Mouse (Mus musculus): ENCODE measurements around the gene Dffb. TPM values are rescaled to one million over a fixed set of nuclear protein-coding genes. Genes with fewer than 3 reads are reported as not detected.
A peak's percentile ranks its signal among the peaks of the same experiment; 100 is the strongest.

Dffb gene
- polyA plus RNA-seq, 1 experiment from 2014 or later, result 11.6 TPM

DNA sequence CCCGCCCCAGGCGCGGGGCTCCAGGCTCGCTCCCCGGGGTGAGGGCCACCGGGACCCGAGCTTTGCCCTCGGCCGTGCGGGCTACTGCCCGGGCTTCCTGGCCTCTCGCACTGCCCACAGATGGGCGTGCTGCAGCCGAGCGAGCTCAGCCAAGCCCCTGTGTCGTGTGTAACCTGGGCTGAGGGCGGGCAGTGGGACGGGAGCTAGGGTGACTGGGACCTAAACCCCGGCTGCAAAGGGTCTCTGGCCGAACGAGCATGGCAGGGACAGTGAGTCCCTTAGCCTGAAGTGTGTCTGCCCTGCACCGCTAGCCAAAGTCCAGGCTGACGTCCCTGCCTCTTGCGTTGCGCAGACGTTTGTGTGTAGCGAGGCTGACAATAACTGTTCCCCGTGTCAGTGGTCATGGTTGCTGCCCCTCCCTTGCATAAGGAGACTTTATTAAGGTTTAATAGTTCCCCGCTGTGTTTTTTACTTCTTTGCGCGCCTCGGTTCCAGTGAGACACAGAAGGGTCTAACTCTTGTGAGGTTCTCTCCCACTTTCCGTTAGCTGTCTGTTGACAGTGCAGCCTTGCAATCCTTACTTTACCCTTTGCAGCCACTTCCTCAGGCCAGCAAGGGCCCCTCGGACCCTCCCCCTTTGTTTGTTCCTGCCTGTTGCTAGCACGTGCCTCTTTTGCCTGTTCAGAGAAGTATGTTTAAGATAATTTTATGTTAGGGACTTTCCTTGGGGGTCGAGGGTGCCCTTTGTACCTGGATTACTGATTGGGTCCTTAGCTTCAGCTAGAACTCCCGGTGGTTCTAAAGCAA, 17.3 kb downstream of the Dffb start:
- Histone ChIP-seq H3K27ac (ENCODE audit: low read length) (peak overlapping the region; percentile 86), H3K4me3 (ENCODE audit: low read depth, low read length) (peak overlapping the region; percentile 57), H3K4me1 (ENCODE audit: control insufficient read depth, insufficient read depth, low read length) (peaks cover 10% of the 10 kb centered on the region; the same call in 1 of the 2 replicates), H3K36me3 (ENCODE audit: control insufficient read depth, insufficient read depth, low read length) (peaks cover 20% of the 10 kb centered on the region), H3K27me3 (ENCODE audit: control insufficient read depth, insufficient read depth, low read length) (no peaks in the 10 kb centered on the region), H3K9ac (replicated peaks; ENCODE audit: low read depth, low read length) (peak overlapping the region; percentile 55), H3K4me2 (replicated peaks; ENCODE audit: low read depth, low read length) (peak overlapping the region; percentile 64), H3K9me3 (ENCODE audit: control insufficient read depth, low read depth, low read length) (no peaks in the 10 kb centered on the region)
- peak; percentile 8; the same call in 1 of the 2 replicates for ATAC-seq (ENCODE audit: insufficient number of reproducible peaks, insufficient read depth, low FRiP score, low read depth)
- WGBS, result under 1% methylated on average over 37 of the region's 37 CpGs

DNA sequence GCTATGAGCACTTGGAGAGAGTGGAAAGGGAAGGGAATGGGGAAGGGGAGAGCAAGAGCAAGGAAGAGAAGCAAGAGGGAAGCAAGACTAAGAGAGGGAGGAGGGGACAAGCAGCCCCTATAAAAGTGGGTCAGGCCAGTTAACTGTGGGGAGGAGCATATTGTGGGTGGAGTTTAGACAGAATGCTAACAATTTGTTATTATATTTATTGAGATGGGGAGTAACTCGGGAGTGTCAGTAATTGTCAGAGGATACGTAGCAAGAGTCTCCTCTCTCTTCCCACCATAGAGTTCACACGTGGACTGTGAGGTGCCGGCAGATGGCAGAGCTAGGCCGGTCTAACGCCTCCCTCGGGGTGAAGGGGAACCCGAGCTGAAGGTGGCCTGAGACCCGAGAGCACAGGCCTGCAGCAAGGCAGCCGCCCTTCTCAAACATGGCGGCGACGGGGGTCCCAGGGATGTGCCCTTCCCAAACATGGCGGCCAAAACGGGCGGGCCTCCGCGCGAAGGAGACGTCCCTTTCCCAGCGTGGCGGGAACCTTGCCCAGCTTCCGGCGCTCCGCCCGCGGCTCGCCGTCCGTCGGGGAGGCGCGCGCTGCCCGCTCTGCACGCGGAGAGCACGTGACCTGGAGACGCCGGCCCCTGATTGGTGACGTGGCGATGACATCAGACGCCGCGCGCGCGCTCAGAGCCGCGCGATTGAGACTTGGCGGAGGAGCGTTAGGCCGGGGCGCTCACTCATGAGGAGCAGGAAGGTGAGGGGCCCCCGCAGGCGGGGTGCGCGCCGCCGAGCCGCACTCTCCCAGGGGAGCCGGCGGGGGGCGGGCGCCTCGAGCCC, 18.1 kb downstream of the Dffb start, which contains the start of gene A430005L14Rik:
A430005L14Rik (plus strand) TSS at position 669 of the 837 bp plus-strand sequence.
- Histone ChIP-seq H3K36me3 (ENCODE audit: control insufficient read depth, insufficient read depth, low read length) (peaks cover 18% of the 10 kb centered on the region), H3K9me3 (ENCODE audit: control insufficient read depth, low read depth, low read length) (no peaks in the 10 kb centered on the region), H3K4me2 (replicated peaks; ENCODE audit: low read depth, low read length) (peak within 1 kb of the TSS; percentile 64), H3K4me3 (ENCODE audit: low read depth, low read length) (peak within 1 kb of the TSS; percentile 57), H3K27me3 (ENCODE audit: control insufficient read depth, insufficient read depth, low read length) (no peaks in the 10 kb centered on the region), H3K27ac (ENCODE audit: low read length) (peak within 1 kb of the TSS; percentile 86), H3K9ac (replicated peaks; ENCODE audit: low read depth, low read length) (peak within 1 kb of the TSS; percentile 55), H3K4me1 (ENCODE audit: control insufficient read depth, insufficient read depth, low read length) (peaks cover 10% of the 10 kb centered on the region; the same call in 1 of the 2 replicates)
- peak; percentile 95 for ATAC-seq (ENCODE audit: insufficient number of reproducible peaks, insufficient read depth, low FRiP score, low read depth)
- 2% methylated on average over 59 of the region's 67 CpGs for WGBS

DNA sequence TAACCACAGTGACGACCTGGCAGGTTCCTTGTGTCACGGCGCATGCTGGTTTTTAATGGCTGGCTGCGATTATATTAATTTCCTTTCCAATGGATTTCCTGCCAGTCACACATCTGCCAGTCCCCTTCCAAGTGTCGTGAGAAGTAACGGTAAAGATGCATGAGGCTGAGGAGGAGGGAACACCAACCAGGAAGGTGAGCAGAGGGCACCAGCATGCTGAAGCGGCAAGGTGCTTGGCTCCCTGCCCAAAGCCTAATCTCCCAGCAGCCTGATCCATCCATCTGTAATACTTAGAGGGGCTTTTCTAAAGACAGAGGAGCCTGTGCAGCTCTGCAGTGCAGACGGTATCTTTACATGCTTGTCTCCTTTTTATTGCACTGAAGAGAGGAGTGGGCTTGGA, 19.3 kb downstream of the Dffb start:
- WGBS, result 62% methylated on average over 8 of the region's 8 CpGs
- Histone ChIP-seq H3K27me3 (ENCODE audit: control insufficient read depth, insufficient read depth, low read length) (no peaks in the 10 kb centered on the region), H3K9ac (replicated peaks; ENCODE audit: low read depth, low read length) (no peak overlapping the region), H3K36me3 (ENCODE audit: control insufficient read depth, insufficient read depth, low read length) (peaks cover 7% of the 10 kb centered on the region), H3K27ac (ENCODE audit: low read length) (no peak overlapping the region), H3K4me3 (ENCODE audit: low read depth, low read length) (no peak overlapping the region), H3K4me2 (replicated peaks; ENCODE audit: low read depth, low read length) (no peak overlapping the region), H3K9me3 (ENCODE audit: control insufficient read depth, low read depth, low read length) (no peaks in the 10 kb centered on the region), H3K4me1 (ENCODE audit: control insufficient read depth, insufficient read depth, low read length) (peaks cover 10% of the 10 kb centered on the region; the same call in 1 of the 2 replicates)
- ATAC-seq (ENCODE audit: insufficient number of reproducible peaks, insufficient read depth, low FRiP score, low read depth), result no peak

DNA sequence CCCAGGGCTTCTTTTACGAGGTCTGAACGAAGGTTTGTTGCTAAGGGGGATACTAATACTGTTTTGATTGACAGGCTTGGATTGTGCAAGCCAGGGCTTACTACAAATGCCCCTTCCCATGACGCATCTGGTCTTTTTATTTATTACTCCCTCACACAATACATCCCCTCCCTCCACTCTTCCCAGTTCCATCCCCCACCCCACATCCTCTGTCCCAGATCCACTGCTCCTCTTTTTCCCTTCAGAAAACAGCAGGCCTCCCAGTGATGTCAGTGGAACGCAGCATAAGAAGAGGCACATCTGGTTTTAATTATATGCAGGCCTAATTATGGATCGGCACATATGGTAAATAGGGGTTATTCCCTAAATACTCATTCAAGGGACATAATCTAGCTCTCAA, 23.2 kb downstream of the Dffb start:
- no peak overlapping the region for H3K27ac ChIP-seq (ENCODE audit: low read length)
- no peaks in the 10 kb centered on the region for H3K4me1 ChIP-seq (ENCODE audit: control insufficient read depth, insufficient read depth, low read length)
- H3K36me3 ChIP-seq (ENCODE audit: control insufficient read depth, insufficient read depth, low read length), result no peaks in the 10 kb centered on the region
- no peaks in the 10 kb centered on the region for H3K9me3 ChIP-seq (ENCODE audit: control insufficient read depth, low read depth, low read length)
- H3K4me2 ChIP-seq (replicated peaks; ENCODE audit: low read depth, low read length), result no peak overlapping the region
- no peak for ATAC-seq (ENCODE audit: insufficient number of reproducible peaks, insufficient read depth, low FRiP score, low read depth)
- WGBS, result 53% methylated on average over 5 of the region's 5 CpGs
- H3K4me3 ChIP-seq (ENCODE audit: low read depth, low read length), result no peak overlapping the region
- no peaks in the 10 kb centered on the region for H3K27me3 ChIP-seq (ENCODE audit: control insufficient read depth, insufficient read depth, low read length)
- H3K9ac ChIP-seq (replicated peaks; ENCODE audit: low read depth, low read length), result no peak overlapping the region

DNA sequence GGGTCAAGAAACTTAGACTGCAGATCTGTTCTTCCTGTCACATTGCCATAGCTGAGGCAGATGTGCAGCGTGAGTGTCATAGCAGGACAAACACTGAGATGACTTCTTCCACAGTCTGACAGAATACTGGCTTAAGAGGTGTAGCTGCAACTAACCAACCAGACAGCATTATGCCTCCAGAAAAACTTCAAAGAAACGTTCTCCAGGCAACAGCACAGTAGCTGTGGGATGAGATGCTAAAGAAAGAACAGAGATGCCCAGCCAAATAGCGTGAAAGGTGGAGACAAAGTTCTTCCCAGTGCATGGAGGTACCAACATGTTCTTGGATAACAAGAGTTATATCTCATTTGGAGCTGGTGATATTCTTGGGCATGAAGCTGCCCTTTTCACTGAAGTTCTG, 23.8 kb downstream of the Dffb start:
- Histone ChIP-seq H3K4me1 (ENCODE audit: control insufficient read depth, insufficient read depth, low read length) (no peaks in the 10 kb centered on the region), H3K27ac (ENCODE audit: low read length) (no peak overlapping the region), H3K9me3 (ENCODE audit: control insufficient read depth, low read depth, low read length) (no peaks in the 10 kb centered on the region), H3K36me3 (ENCODE audit: control insufficient read depth, insufficient read depth, low read length) (no peaks in the 10 kb centered on the region), H3K4me2 (replicated peaks; ENCODE audit: low read depth, low read length) (no peak overlapping the region), H3K9ac (replicated peaks; ENCODE audit: low read depth, low read length) (no peak overlapping the region), H3K27me3 (ENCODE audit: control insufficient read depth, insufficient read depth, low read length) (no peaks in the 10 kb centered on the region), H3K4me3 (ENCODE audit: low read depth, low read length) (no peak overlapping the region)
- 72% methylated on average over 3 of the region's 3 CpGs for WGBS
- no peak for ATAC-seq (ENCODE audit: insufficient number of reproducible peaks, insufficient read depth, low FRiP score, low read depth)

DNA sequence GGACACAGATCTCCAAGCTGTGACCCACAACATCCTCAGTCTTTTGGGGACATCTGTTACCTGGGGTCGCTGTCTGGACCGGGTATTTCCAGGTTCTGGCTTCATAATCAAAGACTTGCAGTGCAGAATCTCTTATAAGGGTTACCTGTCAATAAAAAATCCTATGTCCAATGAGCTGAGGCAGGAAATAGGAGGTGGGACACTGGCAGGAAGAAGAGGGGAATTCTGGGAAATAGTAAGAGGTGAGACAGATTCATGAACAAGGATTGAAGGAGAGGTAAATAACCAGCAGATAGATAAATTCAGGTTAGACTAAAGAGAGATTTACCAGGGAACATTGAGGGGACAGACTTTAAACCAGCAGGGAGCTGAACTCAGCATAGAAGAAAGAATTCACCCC, 24.6 kb downstream of the Dffb start:
- no peak overlapping the region for H3K9ac ChIP-seq (replicated peaks; ENCODE audit: low read depth, low read length)
- no peaks in the 10 kb centered on the region for H3K9me3 ChIP-seq (ENCODE audit: control insufficient read depth, low read depth, low read length)

DNA sequence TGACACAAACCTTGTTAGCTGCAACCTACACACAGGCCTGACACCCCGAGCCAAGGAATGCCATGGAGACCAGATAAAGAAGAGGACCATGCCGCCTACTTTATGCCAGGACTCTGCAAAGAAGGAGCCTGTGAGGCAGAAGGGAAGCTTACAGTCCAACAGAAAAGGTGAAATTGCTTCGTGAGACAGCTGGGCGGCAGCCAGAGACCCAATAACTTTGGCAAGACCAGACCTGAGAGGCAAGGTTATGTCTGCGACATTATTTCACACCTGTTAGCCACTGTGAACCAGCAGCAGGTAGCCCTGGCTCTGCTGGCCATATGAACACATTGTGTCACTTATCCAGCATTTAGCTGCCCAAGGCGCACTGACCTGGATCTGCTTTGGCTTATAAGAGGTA, 29.2 kb downstream of the Dffb start:
- Histone ChIP-seq H3K4me1 (ENCODE audit: control insufficient read depth, insufficient read depth, low read length) (no peaks in the 10 kb centered on the region), H3K4me2 (replicated peaks; ENCODE audit: low read depth, low read length) (no peak overlapping the region), H3K27me3 (ENCODE audit: control insufficient read depth, insufficient read depth, low read length) (no peaks in the 10 kb centered on the region), H3K27ac (ENCODE audit: low read length) (no peak overlapping the region), H3K4me3 (ENCODE audit: low read depth, low read length) (no peak overlapping the region), H3K36me3 (ENCODE audit: control insufficient read depth, insufficient read depth, low read length) (no peaks in the 10 kb centered on the region), H3K9ac (replicated peaks; ENCODE audit: low read depth, low read length) (no peak overlapping the region), H3K9me3 (ENCODE audit: control insufficient read depth, low read depth, low read length) (no peaks in the 10 kb centered on the region)
- 75% methylated on average over 6 of the region's 6 CpGs for WGBS
- no peak for ATAC-seq (ENCODE audit: insufficient number of reproducible peaks, insufficient read depth, low FRiP score, low read depth)

More for the DNA sequence above, 24.6 kb downstream of the Dffb start:
- Histone ChIP-seq H3K27ac (ENCODE audit: low read length) (no peak overlapping the region), H3K36me3 (ENCODE audit: control insufficient read depth, insufficient read depth, low read length) (no peaks in the 10 kb centered on the region), H3K4me1 (ENCODE audit: control insufficient read depth, insufficient read depth, low read length) (no peaks in the 10 kb centered on the region), H3K4me3 (ENCODE audit: low read depth, low read length) (no peak overlapping the region), H3K4me2 (replicated peaks; ENCODE audit: low read depth, low read length) (no peak overlapping the region), H3K27me3 (ENCODE audit: control insufficient read depth, insufficient read depth, low read length) (no peaks in the 10 kb centered on the region)
- WGBS, result 73% methylated on average over 2 of the region's 2 CpGs
- no peak for ATAC-seq (ENCODE audit: insufficient number of reproducible peaks, insufficient read depth, low FRiP score, low read depth)

DNA sequence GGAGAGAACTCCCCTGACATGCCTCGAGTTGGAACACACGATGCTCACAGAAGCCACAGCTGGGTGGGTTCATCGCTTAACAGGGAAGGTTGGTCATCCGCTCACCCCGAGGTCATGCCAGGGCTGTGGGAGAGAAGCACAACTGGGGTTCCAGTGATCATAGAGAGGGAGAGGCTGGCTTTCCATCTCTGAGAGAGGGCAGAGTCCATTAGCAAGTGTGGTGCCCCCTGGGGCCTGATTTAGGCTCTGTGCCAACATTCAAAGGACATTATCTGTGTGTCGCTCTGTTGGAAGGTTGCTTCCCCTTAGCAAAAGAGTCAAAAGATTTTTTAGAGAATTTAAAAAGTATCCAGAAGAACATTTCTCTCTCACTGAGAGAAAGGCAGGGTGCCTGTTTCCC, 30.7 kb downstream of the Dffb start:
- no peaks in the 10 kb centered on the region for H3K36me3 ChIP-seq (ENCODE audit: control insufficient read depth, insufficient read depth, low read length)
- H3K4me3 ChIP-seq (ENCODE audit: low read depth, low read length), result no peak overlapping the region
- no peak overlapping the region for H3K27ac ChIP-seq (ENCODE audit: low read length)
- ATAC-seq (ENCODE audit: insufficient number of reproducible peaks, insufficient read depth, low FRiP score, low read depth), result no peak
- 52% methylated on average over 6 of the region's 6 CpGs for WGBS
- H3K9me3 ChIP-seq (ENCODE audit: control insufficient read depth, low read depth, low read length), result no peaks in the 10 kb centered on the region
- no peaks in the 10 kb centered on the region for H3K27me3 ChIP-seq (ENCODE audit: control insufficient read depth, insufficient read depth, low read length)
- no peak overlapping the region for H3K9ac ChIP-seq (replicated peaks; ENCODE audit: low read depth, low read length)
- H3K4me1 ChIP-seq (ENCODE audit: control insufficient read depth, insufficient read depth, low read length), result no peaks in the 10 kb centered on the region
- H3K4me2 ChIP-seq (replicated peaks; ENCODE audit: low read depth, low read length), result no peak overlapping the region
